Mouse (Mus musculus) skeletal muscle tissue, adult 2 months (tissue): ENCODE measurements around the gene Agpat4.

Source experiments
- DNase-seq: peaks from one replicate; pipeline ENCODE4 v3.0.0-alpha.2; 2012; ENCODE audit warnings: low read depth, low spot score

The Agpat4 gene

DNA sequence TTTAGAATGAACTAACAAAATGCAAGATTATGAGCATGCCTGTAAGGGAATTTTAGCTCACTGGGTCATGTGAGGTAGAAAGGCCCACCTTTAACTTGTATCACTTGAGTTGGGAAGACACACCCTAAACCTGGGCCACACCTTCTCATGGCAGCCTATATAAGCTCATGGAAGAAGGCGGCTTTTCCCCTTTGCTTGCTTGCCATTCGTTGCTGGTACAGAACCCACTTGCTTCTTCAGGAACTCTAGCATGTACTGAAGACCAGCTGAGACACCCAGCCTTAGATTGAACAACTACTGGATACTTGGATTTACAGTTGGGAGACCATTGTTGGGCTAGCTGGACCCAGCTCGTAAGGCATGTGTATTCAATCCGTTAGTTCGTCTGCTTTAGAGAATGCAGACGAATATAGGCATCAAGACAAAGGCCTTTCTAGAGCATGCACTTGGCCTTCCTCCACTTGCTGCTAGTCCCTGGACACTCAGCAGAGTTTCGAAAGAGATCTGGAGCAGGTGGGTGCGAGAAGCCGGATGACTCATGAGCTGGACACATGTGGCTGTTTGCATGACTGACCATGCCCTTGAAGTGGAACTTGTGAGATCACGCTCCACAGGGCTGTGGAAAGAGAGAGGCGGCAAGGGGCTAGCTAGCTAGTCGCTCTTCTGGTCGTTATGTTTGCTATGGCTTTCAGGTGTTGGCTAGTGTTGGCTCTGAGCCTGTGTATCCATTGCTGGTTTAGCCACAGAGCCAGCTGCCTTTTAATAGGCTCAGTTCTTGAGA, 42.7 kb downstream of the Agpat4 start:
- DNase-seq: peak; percentile 74

DNA sequence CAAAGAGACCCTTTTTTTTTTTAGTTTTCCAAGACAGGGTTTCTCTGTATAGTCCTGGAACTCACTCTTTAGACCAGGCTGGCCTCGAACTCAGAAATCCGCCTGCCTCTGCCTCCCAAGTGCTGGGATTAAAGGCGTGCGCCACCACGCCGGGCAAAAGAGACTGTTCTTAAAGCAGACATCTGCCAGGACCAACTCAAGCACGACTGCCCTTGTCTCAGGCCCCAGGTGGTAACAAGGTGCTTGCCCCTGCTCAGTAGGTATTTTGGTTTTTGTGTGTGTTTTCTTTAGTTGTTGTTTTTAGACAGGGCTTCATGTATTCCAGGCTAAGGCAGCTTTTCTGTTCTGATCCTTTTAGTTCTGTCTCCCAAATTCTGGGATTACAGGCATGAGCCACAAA, 43.4 kb downstream of the Agpat4 start:
- no peak for DNase-seq

DNA sequence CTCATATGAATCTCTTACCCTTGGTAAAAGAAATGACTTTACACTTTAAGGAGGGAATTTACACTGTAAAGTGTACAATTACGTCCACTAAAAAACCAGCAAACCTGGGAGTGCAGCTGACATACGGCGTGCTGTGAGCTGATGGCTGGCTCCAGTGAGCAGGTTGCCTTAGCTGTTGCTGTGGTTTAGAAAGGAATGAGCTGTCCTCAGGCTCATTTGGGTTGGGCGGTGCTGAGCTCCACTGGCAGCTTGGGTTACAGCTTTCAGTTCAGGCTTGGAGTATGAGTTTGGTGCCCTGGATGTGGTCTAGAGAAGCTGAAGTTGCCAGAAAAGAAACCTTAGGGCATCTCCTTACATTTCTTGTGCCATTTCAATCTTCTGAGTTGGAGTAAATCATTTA, 44.3 kb downstream of the Agpat4 start:
- DNase-seq: no peak

DNA sequence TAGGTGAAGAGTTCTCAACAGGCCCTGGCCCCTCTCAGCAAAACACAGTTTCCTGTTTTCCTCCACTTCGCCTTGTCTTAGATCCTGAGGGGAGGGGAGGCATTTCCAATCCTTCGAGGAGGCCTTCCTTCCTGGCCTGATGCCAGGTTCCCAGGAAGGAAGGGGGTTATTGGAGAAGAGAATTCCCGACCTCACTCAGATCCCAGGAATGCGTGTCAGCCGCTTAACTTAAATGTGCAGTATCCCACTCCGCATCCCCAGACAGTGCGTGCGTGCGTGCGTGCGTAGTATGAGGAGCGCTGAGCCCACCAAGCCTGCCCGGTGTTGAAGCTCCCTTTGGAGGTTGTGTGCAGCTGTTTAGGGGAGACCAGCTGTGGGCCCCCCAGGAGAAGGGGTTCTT, 44.9 kb downstream of the Agpat4 start:
- no peak for DNase-seq

DNA sequence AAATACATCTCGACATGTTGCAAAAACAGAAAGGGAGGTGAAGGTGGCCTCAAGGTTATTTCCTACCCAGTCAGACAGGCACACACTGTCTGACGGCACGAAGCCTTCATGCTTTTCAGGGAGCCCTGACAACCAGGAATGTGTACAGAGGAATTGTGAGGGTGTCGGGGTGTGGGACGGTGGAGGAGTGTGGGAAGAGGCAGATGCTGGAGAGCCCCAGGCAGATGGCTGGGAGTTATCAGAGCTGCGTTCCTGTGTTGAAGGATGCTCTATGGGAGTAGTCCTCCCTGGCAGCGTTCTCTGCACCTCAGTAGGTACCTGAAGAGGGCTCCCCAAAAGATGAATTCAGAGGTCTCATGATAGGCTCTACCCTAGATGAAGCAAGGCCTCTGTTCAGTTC, 45.4 kb downstream of the Agpat4 start:
- DNase-seq: no peak

DNA sequence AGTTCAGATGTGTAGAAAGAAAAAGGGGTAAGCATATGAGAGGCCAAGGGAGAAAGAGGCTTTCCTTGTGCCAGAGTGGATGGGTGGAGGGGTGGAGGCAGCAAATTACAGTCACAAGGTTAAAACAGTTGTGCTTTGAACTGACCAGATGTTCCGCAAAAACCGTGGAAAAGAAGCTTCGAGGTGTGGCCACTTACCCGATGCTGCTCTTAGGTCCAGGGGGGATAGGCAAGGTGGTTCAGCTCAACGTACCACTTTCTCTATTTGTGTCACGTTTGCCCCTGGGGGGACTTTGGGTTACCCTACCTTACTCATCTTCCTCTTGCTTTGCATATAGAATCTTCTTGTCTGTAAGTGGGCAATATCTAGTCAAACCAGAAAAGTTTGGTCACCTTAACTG, 46.0 kb downstream of the Agpat4 start:
- no peak for DNase-seq

DNA sequence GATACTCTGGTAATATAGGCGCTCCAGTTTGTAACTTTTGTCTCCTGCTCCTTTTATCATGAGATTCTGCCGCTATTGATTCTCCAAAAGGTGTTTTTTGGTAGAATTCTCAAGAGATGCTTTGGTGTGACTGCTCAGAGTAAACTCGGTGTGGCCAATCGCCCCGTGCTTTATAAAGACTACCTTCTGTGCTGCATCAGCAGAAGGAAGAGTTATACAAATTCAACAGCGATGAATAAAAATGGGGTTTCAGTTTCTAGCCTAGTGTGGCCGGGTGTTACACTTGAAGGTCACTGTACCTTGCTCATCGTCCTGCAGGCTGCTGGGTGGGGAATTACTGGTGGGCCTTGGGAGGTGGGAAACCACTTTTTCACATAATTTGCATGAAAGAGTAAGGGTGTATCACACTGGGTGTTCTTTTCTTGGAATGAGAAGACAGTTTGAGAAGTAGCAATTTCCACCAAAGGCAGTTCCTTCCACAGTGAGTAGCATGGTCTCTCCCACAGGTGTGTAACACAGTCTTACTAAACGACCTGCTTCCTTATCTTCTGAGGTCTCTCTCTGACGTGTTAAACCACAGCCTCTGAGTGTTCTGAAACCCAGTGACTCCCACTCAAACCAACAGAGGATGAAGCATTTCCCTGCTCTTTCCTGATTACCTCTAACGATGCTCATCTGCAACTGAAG, 46.6 kb downstream of the Agpat4 start:
- DNase-seq: no peak

DNA sequence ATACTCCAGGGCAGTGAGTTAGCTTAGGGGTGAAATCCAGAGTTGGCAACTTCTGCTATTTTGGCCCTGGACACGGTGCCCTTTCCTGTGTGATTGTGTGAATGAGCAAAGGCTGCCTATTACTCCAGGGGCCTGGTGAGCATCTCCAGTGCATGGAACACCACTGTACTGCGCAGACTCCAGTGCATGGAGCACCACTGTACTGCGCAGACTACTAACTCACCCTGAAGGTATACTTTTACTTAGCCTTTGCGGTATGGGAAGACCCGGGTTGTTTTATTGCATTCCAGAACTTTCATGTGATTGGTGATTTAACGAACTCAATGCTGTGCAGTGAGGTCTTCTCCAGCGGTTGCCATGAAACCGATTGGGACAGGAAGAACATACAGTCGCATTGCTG, 47.2 kb downstream of the Agpat4 start:
- DNase-seq: no peak

DNA sequence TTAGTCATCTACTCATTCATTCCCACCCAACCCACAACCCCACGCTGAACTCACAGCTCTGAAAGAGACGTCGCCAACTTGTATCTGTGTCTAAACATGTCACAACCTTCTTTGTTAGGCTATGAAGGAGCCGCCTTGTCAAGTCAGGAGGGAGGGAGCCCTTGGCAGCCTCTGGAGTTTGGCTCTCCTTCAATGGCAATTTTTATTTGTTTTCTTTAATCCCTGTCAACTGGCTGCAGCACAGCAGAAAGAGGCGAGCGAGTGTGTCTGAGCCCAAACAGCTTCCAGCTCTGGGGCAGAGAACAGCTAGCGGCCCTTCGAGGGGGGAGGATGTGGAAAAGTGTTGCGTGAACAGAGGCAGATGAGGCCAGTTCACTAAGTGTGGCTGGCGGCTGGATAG, 50.0 kb downstream of the Agpat4 start:
- DNase-seq: peak; percentile 75

DNA sequence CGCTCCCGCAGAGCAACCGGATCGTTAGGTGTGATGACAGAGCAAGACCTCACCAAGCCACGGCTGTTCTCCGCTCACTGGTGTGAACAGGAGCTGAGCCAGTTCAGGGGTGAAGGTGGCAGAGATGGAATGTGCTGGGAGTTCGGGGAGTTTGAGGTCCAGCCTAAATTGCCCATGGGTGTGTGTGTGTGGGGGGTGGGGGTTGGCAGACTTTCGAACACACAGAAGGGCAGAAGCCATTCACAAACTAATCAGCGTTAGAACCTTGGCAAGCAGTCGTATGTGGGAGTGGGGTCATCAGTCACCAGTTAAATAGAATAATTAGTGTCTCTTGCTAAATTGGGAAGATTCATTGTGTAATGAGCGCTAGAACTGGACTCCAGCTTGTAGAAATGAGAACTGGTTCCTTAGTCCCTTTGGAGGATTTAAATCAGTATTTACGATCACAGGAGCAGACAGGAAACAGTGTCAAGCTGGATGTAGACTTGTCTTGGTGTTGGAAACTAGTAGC, 50.9 kb downstream of the Agpat4 start:
- DNase-seq: no peak

DNA sequence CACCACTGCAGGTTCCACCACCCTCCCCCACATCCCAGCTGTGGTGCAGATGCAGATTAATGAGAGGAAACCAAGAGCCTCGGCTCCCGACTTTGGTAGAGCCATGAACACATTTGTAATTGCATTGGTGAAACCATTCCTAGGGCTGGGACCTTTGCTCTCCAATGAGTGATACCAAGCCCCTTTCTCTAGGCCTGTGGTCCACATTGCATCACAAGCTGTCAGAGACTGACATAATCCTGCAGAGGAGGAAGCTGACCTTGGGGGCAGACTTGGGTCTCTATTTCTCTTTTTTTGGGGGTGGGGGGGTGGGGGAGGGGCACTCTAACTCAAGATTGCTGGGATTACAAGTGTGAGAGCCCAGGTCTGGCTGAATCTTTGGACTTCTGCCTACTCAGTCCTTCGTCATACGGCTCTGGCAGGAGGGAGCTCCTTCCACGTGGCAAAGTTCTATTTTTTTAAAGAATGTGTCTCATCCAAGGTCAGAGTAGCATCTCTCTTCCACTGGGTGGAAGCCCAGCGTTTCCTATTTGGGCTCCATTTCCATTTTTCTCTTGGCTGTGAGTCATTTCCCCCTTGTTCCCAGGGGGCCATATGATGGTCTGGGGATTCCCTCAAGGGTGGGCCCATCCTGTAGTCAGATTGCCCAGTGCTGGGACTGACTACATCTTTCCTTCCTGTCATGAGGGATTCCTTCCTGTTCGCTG, 52.4 kb downstream of the Agpat4 start:
- DNase-seq: peak; percentile 57

DNA sequence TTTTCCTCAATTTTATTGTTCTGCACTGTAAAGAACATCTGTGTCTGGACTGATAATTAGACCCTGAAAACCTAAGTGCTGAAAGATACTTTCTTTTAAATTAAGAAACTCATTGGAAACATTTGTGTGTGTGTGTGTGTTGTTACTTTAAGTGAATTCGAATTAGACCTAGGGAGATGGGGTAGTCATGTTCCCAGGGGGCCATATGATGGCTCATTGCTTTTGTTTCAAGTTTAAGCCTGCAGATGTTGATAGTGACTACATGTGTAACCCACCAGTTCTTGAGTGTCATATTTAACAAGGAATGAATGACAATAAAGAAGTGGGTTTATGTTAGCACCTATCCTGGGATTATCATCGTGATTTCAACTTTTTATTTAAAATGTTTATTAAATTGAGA, 53.2 kb downstream of the Agpat4 start:
- no peak for DNase-seq

DNA sequence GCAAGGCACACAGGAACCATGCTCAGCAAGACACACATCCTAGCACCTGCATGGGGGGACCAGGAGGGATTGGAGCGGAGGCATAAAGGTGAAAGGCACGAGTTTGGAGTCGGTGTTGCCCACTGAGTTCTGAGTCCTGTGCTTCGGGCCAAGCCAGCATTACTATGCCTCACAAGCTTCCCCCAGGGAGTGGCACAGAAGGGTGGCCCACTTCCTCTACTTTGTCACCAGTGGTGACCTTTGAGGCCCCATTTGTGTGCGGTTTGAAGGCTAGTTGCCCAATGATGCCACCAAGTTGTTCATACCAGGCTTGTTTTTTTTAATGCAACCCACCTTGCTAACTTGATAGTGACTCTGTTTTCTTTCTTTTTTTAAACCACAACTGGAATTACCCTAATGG, 55.7 kb downstream of the Agpat4 start:
- no peak for DNase-seq

DNA sequence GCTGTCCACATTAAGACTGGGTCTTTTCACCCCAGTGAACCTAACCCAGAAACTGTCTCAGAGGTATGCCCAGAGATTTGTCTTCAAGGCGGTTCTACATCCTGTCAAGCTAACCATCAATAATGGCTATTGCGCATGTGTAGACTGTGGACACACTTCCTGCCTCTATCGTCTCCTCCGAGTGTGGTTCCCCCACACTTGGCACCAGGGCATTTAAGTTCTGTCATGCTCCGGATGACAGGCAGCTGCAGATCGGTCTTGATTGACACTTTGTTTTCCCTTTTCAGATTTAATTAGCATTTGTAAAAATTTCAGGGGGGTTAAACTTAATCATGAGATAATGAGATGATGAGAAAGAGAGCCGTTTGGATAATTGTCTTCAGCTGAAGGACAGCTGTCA, 56.4 kb downstream of the Agpat4 start:
- no peak for DNase-seq

DNA sequence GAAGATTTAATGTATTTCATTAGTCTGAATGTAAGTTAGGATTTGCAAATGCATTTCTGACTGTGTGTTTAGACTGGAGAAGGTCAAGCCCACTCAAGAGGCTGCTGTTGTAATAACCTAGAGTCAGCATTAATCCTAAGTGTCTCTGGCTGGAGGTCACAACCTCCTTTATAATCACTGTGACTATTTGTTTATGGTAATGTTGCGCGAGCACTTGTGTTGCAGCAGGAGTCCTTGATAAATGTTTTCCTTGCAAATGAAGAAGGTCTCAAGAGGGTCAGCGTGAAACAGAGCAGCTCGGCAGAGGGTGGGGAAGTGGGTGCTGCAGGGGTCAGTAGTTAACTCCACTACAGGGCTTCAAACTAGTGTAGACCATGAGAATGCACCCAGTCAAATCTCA, 57.1 kb downstream of the Agpat4 start:
- no peak for DNase-seq

DNA sequence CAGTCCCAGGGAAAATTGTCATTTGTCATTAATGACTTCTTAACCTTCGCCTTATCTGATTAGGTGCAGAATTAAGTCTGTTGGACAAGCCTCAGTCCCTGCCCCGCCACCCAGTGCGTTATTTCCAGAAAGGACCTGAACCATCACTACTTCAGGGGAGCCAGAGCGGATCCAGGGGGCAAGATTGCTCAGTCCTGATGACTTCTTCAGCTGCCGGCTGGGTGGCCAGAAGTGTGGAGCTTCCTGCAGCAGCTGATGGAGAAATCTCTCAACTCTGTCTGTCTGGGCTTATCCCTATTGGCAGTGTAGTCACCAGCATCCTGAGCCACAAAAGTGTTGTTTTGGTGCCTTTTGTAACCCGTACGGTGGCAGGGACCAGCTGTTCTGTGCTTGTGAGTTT, 60.8 kb downstream of the Agpat4 start:
- DNase-seq: no peak

DNA sequence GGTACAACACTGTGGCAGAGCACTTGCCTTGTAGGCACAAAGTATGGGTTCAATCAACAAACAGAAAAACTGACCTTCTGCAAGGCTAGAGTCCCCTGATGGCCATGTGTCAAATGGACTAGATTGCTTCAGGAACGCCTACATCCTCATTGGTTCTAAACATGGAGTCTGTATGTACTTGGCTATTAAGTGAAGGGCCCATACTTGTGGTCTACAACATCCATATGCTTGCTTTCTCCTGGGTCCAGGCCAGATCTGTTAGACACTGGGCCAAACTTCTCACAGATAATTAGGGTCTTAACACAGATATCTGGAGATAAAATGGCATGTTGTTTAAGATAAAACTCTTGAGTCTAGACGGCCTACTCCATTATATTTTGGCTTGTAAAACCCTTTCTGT, 61.3 kb downstream of the Agpat4 start:
- no peak for DNase-seq

DNA sequence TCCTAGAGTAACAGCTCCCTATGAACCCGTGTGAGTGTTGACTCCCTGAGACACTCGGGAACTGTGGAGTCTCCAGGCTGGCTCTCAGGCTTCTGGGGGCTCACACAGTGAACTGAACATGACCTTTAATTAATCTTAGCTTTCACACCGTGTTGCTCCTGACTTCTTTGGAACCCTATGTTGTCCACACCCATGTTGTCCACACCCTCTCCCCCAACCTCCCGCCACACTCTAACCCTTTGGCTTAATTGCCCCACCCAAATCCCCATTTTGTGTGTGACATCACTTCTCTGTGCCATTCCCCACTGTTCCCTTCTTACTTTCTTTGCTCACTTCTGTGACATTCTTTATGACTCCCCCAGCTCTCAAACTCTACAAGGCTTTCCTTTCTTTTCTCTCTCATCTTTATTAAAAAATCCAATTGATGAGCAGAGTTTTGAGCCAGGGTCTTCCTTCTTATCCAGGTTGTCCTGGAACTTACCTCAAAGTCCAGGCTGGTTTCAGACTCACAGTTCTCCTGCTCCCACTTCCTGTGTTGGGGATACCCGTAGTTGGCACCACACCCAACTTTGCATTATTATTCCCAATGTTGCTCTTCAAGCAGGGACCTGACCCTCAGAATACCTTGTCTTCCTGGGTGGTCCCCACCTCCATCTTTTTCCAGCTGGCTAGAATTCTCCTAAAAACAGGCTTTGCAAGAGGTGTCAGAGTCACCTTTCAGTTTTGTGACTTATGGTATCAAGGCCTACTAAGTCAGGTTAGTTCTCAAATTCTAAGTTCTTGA, 64.4 kb downstream of the Agpat4 start:
- no peak for DNase-seq

DNA sequence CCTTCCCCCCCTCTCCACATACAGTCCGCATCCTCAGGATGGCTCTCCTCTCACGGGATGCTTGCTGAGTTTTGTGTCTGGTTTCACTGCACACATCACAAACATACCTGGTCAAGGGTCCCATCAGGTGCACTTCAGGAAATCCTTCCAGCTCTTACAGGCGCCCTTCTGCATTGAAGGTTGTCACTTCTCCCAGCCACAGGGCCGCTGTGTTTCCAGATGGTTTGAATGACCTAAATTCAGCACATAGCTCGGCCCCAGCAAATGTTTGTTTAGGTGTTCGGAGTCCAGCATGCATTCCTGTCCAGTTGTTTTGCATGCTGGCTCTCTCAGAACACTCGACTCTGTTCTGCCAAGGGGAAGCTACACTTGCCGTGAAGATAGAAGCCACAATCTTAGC, 65.8 kb downstream of the Agpat4 start:
- DNase-seq: no peak

DNA sequence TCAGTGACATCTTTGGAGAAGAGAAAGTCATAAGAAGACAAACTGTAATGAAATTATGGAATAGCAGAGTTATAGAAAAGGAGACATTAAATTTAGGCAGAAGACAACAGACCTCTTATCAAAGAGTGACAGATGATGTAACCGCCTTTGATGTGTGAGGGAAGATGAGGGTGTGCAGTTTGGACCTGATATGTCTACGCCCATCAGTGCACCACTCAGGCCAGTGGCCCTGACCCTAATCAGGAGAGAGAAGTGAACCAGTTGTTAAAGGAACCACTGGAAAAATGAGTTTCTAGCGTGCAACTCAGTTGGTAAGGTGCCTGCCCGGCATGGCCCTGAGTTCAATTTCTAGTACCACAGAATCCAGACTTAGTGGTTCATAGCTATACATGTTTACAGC, 67.4 kb downstream of the Agpat4 start:
- DNase-seq: no peak

DNA sequence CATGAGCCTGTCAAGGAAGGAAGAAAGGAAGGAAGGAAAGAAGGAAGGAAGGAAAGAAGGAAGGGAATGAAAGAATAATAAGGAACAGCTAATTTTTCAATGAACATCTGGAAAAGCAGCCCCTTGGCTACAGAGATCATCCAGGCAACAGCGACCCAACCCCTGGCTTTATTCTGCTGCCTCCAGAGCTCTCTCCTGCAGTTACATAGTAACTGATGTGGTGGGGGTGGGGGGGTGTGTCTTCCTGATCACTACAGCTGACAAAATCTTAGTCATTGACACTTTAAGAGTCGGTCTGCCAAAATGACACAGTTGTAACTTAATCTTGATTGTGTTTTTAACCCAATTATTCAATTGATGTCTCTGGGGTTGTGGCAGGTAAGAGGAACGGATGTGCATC, 67.8 kb downstream of the Agpat4 start:
- no peak for DNase-seq

DNA sequence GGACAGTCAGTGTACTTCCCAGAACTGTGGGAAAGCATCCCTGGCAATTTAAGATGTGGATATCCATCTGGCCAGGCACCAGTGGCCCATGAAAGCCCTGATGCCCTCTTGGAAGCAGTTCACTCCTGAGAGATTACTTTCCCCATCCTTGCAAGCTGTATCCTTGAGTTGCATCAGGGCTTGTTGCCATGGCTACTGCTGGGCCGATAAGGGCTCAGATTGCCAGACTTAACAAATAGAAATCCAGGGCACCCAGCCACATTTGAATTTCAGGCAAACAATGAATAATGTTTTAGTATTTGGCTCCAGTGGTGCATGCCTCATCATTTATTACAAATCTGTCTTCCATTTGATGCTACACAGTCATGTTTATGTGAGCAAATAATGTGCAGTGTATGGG, 69.3 kb downstream of the Agpat4 start:
- DNase-seq: no peak
